Mouse (Mus musculus): ENCODE data around the gene Bmp6. TPM values are rescaled to one million over a fixed set of nuclear protein-coding genes. Genes with fewer than 3 reads are reported as not detected.

Bmp6 gene
- polyA plus RNA-seq, 1 experiment from 2014 or later: 3.1 TPM

- H3K36me3 ChIP-seq (ENCODE audit: control insufficient read depth, insufficient read depth, low read length): no peaks in the 10 kb centered on the region
- H3K27ac ChIP-seq (ENCODE audit: low read depth, low read length): no peak overlapping the region
- no peak overlapping the region for H3K9ac ChIP-seq (ENCODE audit: low read depth, low read length)
- H3K27me3 ChIP-seq (replicated peaks; ENCODE audit: control insufficient read depth, insufficient read depth, low read length): no peaks in the 10 kb centered on the region
- no peak overlapping the region for H3K4me3 ChIP-seq (ENCODE audit: low read length)
- H3K9me3 ChIP-seq (ENCODE audit: control insufficient read depth, low read length): no peaks in the 10 kb centered on the region
- H3K4me1 ChIP-seq (ENCODE audit: control insufficient read depth, insufficient read depth, low read depth, low read length): no peaks in the 10 kb centered on the region
- H3K4me2 ChIP-seq (ENCODE audit: low read length): no peak overlapping the region
- ATAC-seq: no peak
- WGBS: 98% methylated on average over 5 of the region's 5 CpGs
Observed at GRCm38 (mm10) chr13:38434831-38435230, 89.9 kb downstream of the Bmp6 start.

- Histone ChIP-seq H3K9me3 (ENCODE audit: control insufficient read depth, low read length) (no peaks in the 10 kb centered on the region), H3K4me3 (ENCODE audit: low read length) (no peak overlapping the region), H3K27me3 (replicated peaks; ENCODE audit: control insufficient read depth, insufficient read depth, low read length) (no peaks in the 10 kb centered on the region), H3K27ac (ENCODE audit: low read depth, low read length) (no peak overlapping the region), H3K36me3 (ENCODE audit: control insufficient read depth, insufficient read depth, low read length) (no peaks in the 10 kb centered on the region), H3K4me1 (ENCODE audit: control insufficient read depth, insufficient read depth, low read depth, low read length) (no peaks in the 10 kb centered on the region), H3K4me2 (ENCODE audit: low read length) (no peak overlapping the region), H3K9ac (ENCODE audit: low read depth, low read length) (no peak overlapping the region)
- ATAC-seq: no peak
- 34% methylated on average over 5 of the region's 5 CpGs for WGBS
Observed at GRCm38 (mm10) chr13:38437930-38438329, 93.0 kb downstream of the Bmp6 start.

GRCm38 (mm10) chr13:38440240-38440639 lies 95.3 kb downstream of the Bmp6 start:
- H3K4me3 ChIP-seq (ENCODE audit: low read length): no peak overlapping the region
- H3K27ac ChIP-seq (ENCODE audit: low read depth, low read length): no peak overlapping the region
- no peaks in the 10 kb centered on the region for H3K36me3 ChIP-seq (ENCODE audit: control insufficient read depth, insufficient read depth, low read length)
- ATAC-seq: no peak
- H3K9ac ChIP-seq (ENCODE audit: low read depth, low read length): no peak overlapping the region
- H3K27me3 ChIP-seq (replicated peaks; ENCODE audit: control insufficient read depth, insufficient read depth, low read length): no peaks in the 10 kb centered on the region
- 89% methylated on average over 10 of the region's 10 CpGs for WGBS
- no peaks in the 10 kb centered on the region for H3K4me1 ChIP-seq (ENCODE audit: control insufficient read depth, insufficient read depth, low read depth, low read length)
- no peak overlapping the region for H3K4me2 ChIP-seq (ENCODE audit: low read length)
- H3K9me3 ChIP-seq (ENCODE audit: control insufficient read depth, low read length): no peaks in the 10 kb centered on the region

GRCm38 (mm10) chr13:38448516-38449015 lies 103.7 kb downstream of the Bmp6 start:
- Histone ChIP-seq H3K9me3 (ENCODE audit: control insufficient read depth, low read length) (no peaks in the 10 kb centered on the region), H3K4me2 (ENCODE audit: low read length) (no peak overlapping the region), H3K4me3 (ENCODE audit: low read length) (no peak overlapping the region), H3K4me1 (ENCODE audit: control insufficient read depth, insufficient read depth, low read depth, low read length) (no peaks in the 10 kb centered on the region), H3K27me3 (replicated peaks; ENCODE audit: control insufficient read depth, insufficient read depth, low read length) (no peaks in the 10 kb centered on the region), H3K36me3 (ENCODE audit: control insufficient read depth, insufficient read depth, low read length) (no peaks in the 10 kb centered on the region), H3K9ac (ENCODE audit: low read depth, low read length) (no peak overlapping the region), H3K27ac (ENCODE audit: low read depth, low read length) (no peak overlapping the region)
- 90% methylated on average over 6 of the region's 6 CpGs for WGBS
- ATAC-seq: no peak

DNA sequence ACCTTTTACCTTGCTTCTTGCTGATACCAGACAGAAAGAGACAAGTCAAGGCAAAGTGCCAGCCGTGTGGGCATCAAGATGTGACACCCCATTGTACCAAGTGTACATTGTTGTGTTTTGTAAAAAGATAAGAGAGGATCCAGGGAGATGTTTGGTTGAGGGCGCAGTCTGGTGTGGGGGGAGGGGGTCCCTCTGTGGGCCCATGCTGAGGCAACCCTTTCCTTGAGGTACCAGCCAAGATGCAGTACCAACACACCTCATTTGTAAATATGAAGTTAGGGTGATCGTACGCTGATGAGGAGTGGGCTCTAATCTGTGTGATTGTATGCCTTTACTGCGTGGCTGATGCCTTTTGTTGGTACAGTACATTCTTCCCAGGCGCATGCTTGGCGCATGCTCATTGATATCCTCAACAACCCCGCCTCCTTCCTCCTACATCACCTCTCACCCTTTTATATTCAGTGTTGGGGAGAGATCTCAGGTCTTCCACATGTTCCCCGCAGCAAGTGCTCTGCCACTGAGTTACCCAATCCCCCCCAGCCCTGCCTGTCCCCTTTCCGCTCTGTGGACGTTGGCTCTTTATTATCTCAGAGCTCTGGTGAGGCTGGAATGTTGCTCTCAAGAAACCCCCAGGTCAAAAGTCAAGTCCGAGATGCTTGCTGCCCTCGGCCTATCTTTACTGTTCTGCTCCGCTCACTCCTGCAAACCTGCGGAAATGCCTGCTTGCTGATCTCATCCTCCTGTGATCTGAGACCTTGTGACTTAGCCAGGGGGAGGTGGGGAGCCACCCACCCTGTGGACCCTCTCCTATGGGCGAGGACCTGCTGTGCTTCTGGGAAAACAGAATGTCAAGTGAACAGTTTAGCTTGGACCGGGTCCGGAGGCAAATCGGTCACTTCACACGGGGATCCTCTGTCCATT lies 105.4 kb downstream of the Bmp6 start:
- H3K4me2 ChIP-seq (ENCODE audit: low read length): no peak overlapping the region
- H3K9ac ChIP-seq (ENCODE audit: low read depth, low read length): no peak overlapping the region
- ATAC-seq: no peak; the same call in 1 of the 2 replicates
- no peak overlapping the region for H3K27ac ChIP-seq (ENCODE audit: low read depth, low read length)
- H3K27me3 ChIP-seq (replicated peaks; ENCODE audit: control insufficient read depth, insufficient read depth, low read length): no peaks in the 10 kb centered on the region
- H3K4me3 ChIP-seq (ENCODE audit: low read length): no peak overlapping the region
- no peaks in the 10 kb centered on the region for H3K4me1 ChIP-seq (ENCODE audit: control insufficient read depth, insufficient read depth, low read depth, low read length)
- H3K36me3 ChIP-seq (ENCODE audit: control insufficient read depth, insufficient read depth, low read length): no peaks in the 10 kb centered on the region
- WGBS: 69% methylated on average over 20 of the region's 20 CpGs
- no peaks in the 10 kb centered on the region for H3K9me3 ChIP-seq (ENCODE audit: control insufficient read depth, low read length)

- Histone ChIP-seq H3K27ac (ENCODE audit: low read depth, low read length) (no peak overlapping the region), H3K4me2 (ENCODE audit: low read length) (no peak overlapping the region), H3K27me3 (replicated peaks; ENCODE audit: control insufficient read depth, insufficient read depth, low read length) (no peaks in the 10 kb centered on the region), H3K4me1 (ENCODE audit: control insufficient read depth, insufficient read depth, low read depth, low read length) (no peaks in the 10 kb centered on the region), H3K4me3 (ENCODE audit: low read length) (no peak overlapping the region), H3K9ac (ENCODE audit: low read depth, low read length) (no peak overlapping the region), H3K9me3 (ENCODE audit: control insufficient read depth, low read length) (no peaks in the 10 kb centered on the region), H3K36me3 (ENCODE audit: control insufficient read depth, insufficient read depth, low read length) (no peaks in the 10 kb centered on the region)
- no peak for ATAC-seq
- 74% methylated on average over 5 of the region's 5 CpGs for WGBS
Observed at GRCm38 (mm10) chr13:38451446-38451845, 106.5 kb downstream of the Bmp6 start.

DNA sequence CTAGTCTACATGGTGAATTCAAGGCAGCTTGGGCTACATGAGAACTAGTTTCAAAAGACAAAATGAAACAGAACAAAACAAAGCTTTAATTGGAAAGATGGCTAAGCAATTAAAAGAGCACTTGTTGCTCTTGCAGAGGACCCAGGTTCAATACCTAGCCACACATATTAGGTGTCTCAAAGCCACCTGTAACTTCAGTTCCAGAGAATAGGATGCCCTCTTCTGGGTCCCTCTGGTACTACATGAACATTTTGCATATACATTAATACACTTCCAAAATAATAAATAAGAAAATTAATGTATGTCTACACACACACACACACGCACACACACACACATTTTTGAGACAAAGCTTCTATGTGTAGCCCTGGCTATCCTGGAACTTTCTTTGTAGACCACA lies 118.5 kb downstream of the Bmp6 start:
- no peaks in the 10 kb centered on the region for H3K4me1 ChIP-seq (ENCODE audit: control insufficient read depth, insufficient read depth, low read depth, low read length)
- no peak overlapping the region for H3K4me3 ChIP-seq (ENCODE audit: low read length)
- ATAC-seq: no peak
- no peaks in the 10 kb centered on the region for H3K36me3 ChIP-seq (ENCODE audit: control insufficient read depth, insufficient read depth, low read length)
- no peak overlapping the region for H3K4me2 ChIP-seq (ENCODE audit: low read length)
- H3K9ac ChIP-seq (ENCODE audit: low read depth, low read length): no peak overlapping the region
- no peaks in the 10 kb centered on the region for H3K27me3 ChIP-seq (replicated peaks; ENCODE audit: control insufficient read depth, insufficient read depth, low read length)
- no peak overlapping the region for H3K27ac ChIP-seq (ENCODE audit: low read depth, low read length)
- H3K9me3 ChIP-seq (ENCODE audit: control insufficient read depth, low read length): no peaks in the 10 kb centered on the region
- WGBS: 90% methylated on average over 1 of the region's 1 CpGs

GRCm38 (mm10) chr13:38470882-38471281 lies 126.0 kb downstream of the Bmp6 start:
- Histone ChIP-seq H3K27ac (ENCODE audit: low read depth, low read length) (no peak overlapping the region), H3K9me3 (ENCODE audit: control insufficient read depth, low read length) (no peaks in the 10 kb centered on the region), H3K9ac (ENCODE audit: low read depth, low read length) (no peak overlapping the region), H3K4me2 (ENCODE audit: low read length) (no peak overlapping the region), H3K36me3 (ENCODE audit: control insufficient read depth, insufficient read depth, low read length) (no peaks in the 10 kb centered on the region), H3K27me3 (replicated peaks; ENCODE audit: control insufficient read depth, insufficient read depth, low read length) (no peaks in the 10 kb centered on the region), H3K4me1 (ENCODE audit: control insufficient read depth, insufficient read depth, low read depth, low read length) (no peaks in the 10 kb centered on the region), H3K4me3 (ENCODE audit: low read length) (no peak overlapping the region)
- no peak for ATAC-seq
- WGBS: 74% methylated on average over 5 of the region's 5 CpGs

DNA sequence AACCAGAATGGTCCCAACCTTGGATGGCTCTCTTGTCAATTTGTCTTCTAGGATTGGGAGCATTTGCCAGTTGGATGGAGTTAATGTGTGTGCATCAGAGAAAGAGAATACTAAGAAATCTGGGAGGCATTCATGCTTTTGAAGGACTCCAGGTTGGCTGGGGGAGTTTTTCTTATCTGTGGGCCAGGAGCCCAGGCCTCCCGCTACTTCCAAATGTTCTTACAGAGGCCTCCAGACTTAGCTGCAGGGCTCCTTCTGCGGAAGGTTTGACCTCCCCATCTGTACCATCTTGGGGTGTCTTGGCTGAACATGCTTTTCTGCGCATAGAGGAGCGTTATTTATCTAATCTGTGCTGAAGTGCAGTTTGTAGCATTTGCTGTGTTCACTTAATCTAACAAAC lies 127.7 kb downstream of the Bmp6 start:
- no peaks in the 10 kb centered on the region for H3K27me3 ChIP-seq (replicated peaks; ENCODE audit: control insufficient read depth, insufficient read depth, low read length)
- no peak overlapping the region for H3K9ac ChIP-seq (ENCODE audit: low read depth, low read length)
- H3K4me2 ChIP-seq (ENCODE audit: low read length): no peak overlapping the region
- no peaks in the 10 kb centered on the region for H3K4me1 ChIP-seq (ENCODE audit: control insufficient read depth, insufficient read depth, low read depth, low read length)
- no peaks in the 10 kb centered on the region for H3K36me3 ChIP-seq (ENCODE audit: control insufficient read depth, insufficient read depth, low read length)
- ATAC-seq: no peak
- WGBS: 79% methylated on average over 4 of the region's 4 CpGs
- H3K4me3 ChIP-seq (ENCODE audit: low read length): no peak overlapping the region
- H3K27ac ChIP-seq (ENCODE audit: low read depth, low read length): no peak overlapping the region
- H3K9me3 ChIP-seq (ENCODE audit: control insufficient read depth, low read length): no peaks in the 10 kb centered on the region
